Mouse (Mus musculus) heart, embryonic 12.5 days (tissue): Measurements from ENCODE around the gene Ppcdc. TPM values are rescaled to one million over a fixed set of nuclear protein-coding genes. Genes with fewer than 3 reads are reported as not detected.

Source experiments
- ATAC-seq: fragments of 200-750 bp; cut with Nextera tagmentation; 2 replicates; pipeline ENCODE4 v1.8.0; 2017; ENCODE audit warnings: moderate TSS enrichment, moderate library complexity; ENCODE audit not compliant: insufficient number of reproducible peaks, low FRiP score
- H3K27ac ChIP-seq: fragments of 300-500 bp; sonication (generic); 2 replicates; pipeline ENCODE4 v1.5.1; 2016; ENCODE audit warnings: mild to moderate bottlenecking, moderate library complexity; ENCODE audit not compliant: poor library complexity, severe bottlenecking
- H3K27me3 ChIP-seq: fragments of 300-500 bp; sonication (generic); replicated peaks from 2 replicates; pipeline ENCODE4 v1.6.1; 2016; ENCODE audit warnings: mild to moderate bottlenecking, moderate library complexity
- H3K36me3 ChIP-seq: fragments of 300-500 bp; sonication (generic); 2 replicates; pipeline ENCODE4 v1.6.1; 2016; ENCODE audit warnings: mild to moderate bottlenecking, moderate library complexity
- H3K4me1 ChIP-seq: fragments of 300-500 bp; sonication (generic); replicated peaks from 2 replicates; pipeline ENCODE4 v1.6.1; 2016; ENCODE audit warnings: mild to moderate bottlenecking
- H3K4me2 ChIP-seq: fragments of 300-500 bp; sonication (generic); 2 replicates; pipeline ENCODE4 v1.6.1; 2016; ENCODE audit warnings: mild to moderate bottlenecking, moderate library complexity
- H3K4me3 ChIP-seq: fragments of 300-500 bp; sonication (generic); 2 replicates; pipeline ENCODE4 v1.5.1; 2016; ENCODE audit warnings: mild to moderate bottlenecking
- H3K9ac ChIP-seq: fragments of 300-500 bp; sonication (generic); 2 replicates; pipeline ENCODE4 v1.6.1; 2016; ENCODE audit warnings: mild to moderate bottlenecking, moderate library complexity
- H3K9me3 ChIP-seq: fragments of 300-500 bp; sonication (generic); replicated peaks from 2 replicates; pipeline ENCODE4 v1.6.1; 2016; ENCODE audit warnings: mild to moderate bottlenecking, moderate library complexity
- WGBS: fragments of 180-500 bp; shearing (Covaris S2); methylation state at CpG from one replicate; pipeline ENCODE4 v1.1.7; 2016; 5-methylcytosine and 5-hydroxymethylcytosine counted together
- polyA plus RNA-seq: library from polyadenylated mRNA; unstranded; fragments of >200 nt; fragmentation: Nextera tagmentation; extraction: Ambion mirVana; gene quantifications from 2 replicates; pipeline ENCODE4 v1.2.1, GENCODE M21; 2016

Ppcdc gene
- polyA plus RNA-seq, 1 experiment from 2014 or later = 20.2 TPM

DNA sequence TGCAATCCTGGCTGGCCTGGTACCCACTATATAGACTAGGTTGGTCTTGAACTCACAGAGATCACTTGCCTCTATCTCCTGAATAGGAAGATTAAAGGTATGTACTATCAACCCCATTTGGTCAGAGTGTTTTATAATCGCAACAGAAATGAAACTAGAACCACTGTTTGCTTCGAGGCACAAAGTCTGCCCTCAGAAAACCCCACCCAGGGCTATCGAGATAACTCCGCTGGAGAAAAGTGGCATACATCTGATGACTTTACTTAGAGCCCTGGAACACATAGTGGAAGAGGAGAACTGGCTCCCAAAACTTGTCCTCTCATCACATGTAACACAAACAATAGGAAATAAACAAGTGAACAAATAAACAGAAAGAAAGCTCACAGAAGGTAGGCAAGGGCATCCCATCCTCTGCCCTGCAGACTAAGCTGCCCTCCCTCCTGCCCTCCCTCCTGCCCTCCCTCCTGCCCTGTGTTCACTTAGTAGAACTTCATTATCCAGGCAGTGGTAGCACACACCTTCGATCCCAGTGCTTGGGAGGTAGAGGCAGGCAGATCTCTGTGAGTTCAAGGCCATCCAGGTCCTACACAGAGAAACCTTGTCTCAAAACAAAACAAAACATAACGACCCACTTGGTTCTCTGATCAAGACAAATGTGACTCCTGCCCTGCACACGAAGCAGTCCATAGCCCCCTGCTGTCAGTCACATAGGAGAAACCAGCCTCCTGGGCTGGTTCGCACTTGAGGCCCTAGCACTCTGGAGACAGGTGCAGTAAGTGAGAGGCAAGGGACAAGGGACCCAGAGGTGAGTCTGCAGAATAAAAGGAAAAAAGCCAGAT lies 12.9 kb upstream of the Ppcdc start:
- ATAC-seq = no peak
- H3K27me3 ChIP-seq = no peaks in the 10 kb centered on the region
- 0 out of 2 replicates have a peak, but pooled peaks cover 11% of the 10 kb centered on the region for H3K36me3 ChIP-seq
- H3K4me2 ChIP-seq = no peak overlapping the region
- H3K9ac ChIP-seq = no peak overlapping the region
- no peak overlapping the region for H3K27ac ChIP-seq
- 71% methylated on average over 8 of the region's 8 CpGs for WGBS
- H3K4me3 ChIP-seq = no peak overlapping the region
- no peaks in the 10 kb centered on the region for H3K9me3 ChIP-seq
- no peaks in the 10 kb centered on the region for H3K4me1 ChIP-seq

GRCm38 (mm10) chr9:57449715-57450114 lies 9.8 kb upstream of the Ppcdc start:
- 56% methylated on average over 1 of the region's 1 CpGs for WGBS
- ATAC-seq = no peak
- H3K9ac ChIP-seq = no peak overlapping the region
- no peaks in the 10 kb centered on the region for H3K4me1 ChIP-seq
- no peaks in the 10 kb centered on the region for H3K27me3 ChIP-seq
- H3K36me3 ChIP-seq = peaks cover 22% of the 10 kb centered on the region; the same call in 1 of the 2 replicates
- H3K4me2 ChIP-seq = no peak overlapping the region
- H3K9me3 ChIP-seq = no peaks in the 10 kb centered on the region
- no peak overlapping the region for H3K27ac ChIP-seq
- no peak overlapping the region for H3K4me3 ChIP-seq

DNA sequence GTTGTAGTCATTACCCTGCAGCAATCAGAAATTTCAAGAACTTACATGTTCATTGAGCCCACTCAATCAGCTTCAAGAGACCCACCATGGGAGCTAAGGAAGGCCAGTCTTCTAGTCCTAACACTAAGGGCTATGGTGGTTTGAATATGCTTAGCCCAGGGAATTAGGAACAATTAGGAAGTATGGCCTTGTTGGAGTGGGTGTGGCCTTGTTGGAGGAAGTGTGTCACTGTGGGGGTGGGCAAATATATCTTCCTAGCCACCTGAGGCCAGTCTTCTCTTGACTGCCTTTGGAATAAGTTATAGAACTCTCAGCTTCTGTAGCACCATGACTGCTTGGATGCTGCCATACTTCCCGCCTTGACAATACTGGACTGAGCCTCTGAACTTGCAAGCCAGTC lies 696 bp upstream of the Ppcdc start:
- no peak for ATAC-seq
- Histone ChIP-seq H3K4me2 (no peak overlapping the region), H3K9ac (no peak overlapping the region), H3K27ac (no peak overlapping the region), H3K4me3 (no peak overlapping the region), H3K27me3 (no peaks in the 10 kb centered on the region), H3K4me1 (peaks cover 23% of the 10 kb centered on the region), H3K36me3 (peaks cover 13% of the 10 kb centered on the region), H3K9me3 (no peaks in the 10 kb centered on the region)
- 90% methylated on average over 1 of the region's 1 CpGs for WGBS

DNA sequence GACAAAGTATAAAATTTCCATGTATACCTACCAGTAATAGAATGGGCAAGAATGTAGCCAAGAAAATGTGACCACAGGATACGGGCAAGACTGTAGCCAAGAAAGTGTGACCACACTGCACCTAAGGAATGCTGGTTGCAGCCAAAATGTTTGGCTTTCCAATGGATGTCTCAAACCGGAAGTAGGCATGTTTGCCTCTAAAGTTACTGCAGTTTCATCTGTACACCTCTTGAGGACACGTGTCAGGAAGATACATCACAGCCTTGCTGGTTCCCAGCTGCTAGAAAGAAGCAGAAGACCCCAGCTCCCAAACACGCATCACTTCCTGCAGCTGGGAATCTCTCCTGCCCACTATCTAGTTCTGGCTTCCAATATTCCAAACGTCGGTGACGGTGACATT lies 841 bp downstream of the Ppcdc start:
- no peak for ATAC-seq
- Histone ChIP-seq H3K4me3 (peak overlapping the region; percentile 60), H3K27ac (no peak overlapping the region), H3K27me3 (no peaks in the 10 kb centered on the region), H3K9me3 (no peaks in the 10 kb centered on the region), H3K4me1 (peaks cover 24% of the 10 kb centered on the region), H3K9ac (peak overlapping the region; percentile 77; the same call in 1 of the 2 replicates), H3K4me2 (peak overlapping the region; percentile 77), H3K36me3 (peaks cover 4% of the 10 kb centered on the region; the same call in 1 of the 2 replicates)
- 40% methylated on average over 7 of the region's 7 CpGs for WGBS

DNA sequence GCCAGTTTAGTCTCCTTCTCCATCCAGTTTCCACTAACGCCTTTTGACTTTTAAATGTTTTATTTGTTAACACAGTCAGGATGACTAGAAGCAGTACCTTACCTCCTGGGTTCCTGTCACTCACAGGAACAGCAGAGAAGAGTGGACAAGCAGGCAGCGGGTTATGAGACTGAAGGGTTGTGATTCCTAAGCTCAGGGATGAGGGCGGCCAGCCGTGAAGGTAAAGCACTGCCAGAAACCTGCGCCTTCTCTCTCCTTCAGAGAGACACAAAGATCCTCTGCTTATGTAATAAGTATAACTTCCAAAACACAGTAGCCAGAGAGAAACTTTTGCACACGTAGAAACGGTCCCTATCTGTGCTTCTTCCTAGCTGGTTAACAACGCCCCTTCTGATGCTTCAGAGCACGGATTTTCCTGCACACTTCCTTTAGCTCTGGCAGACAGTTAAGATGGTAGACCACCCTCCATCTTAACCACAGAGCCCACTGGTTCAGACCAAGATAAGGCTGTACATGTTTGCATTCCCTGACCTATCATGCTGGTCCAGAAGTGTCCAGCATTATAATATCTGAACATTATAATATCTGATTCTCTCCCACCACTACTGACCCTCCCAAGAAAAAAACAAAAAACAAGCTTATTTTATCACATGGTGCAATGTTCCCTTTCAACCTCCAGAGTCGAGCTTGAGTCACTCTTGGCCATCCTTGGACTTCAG lies 1.9 kb downstream of the Ppcdc start:
- no peak overlapping the region for H3K4me3 ChIP-seq
- no peaks in the 10 kb centered on the region for H3K36me3 ChIP-seq
- H3K4me1 ChIP-seq = peaks cover 33% of the 10 kb centered on the region
- WGBS = 65% methylated on average over 10 of the region's 10 CpGs
- H3K4me2 ChIP-seq = no peak overlapping the region
- no peak for ATAC-seq
- no peaks in the 10 kb centered on the region for H3K27me3 ChIP-seq
- peak overlapping the region; percentile 19; the same call in 1 of the 2 replicates for H3K9ac ChIP-seq
- peak overlapping the region; percentile 45; the same call in 1 of the 2 replicates for H3K27ac ChIP-seq
- no peaks in the 10 kb centered on the region for H3K9me3 ChIP-seq

DNA sequence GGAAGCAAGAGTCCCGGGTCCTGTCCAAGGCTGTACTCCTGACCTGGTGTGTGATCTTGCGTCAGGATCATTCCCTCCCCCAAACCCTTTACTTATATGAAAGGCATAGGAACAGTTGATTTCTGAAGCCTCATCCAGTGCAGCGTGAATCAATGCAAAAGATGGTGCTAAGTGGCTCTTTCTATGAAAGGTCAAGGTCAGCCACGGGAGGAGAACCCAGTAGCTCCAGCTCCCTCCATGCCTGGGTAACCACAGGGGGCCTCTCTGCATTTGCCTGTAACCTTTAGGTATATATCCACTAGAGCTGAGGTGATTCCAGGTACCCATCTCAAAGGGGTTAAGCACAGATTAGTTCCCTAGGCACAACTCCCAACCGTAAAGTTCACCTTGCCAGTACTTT lies 3.8 kb downstream of the Ppcdc start:
- no peak overlapping the region for H3K4me3 ChIP-seq
- no peak overlapping the region for H3K9ac ChIP-seq
- H3K4me2 ChIP-seq = no peak overlapping the region
- no peak overlapping the region for H3K27ac ChIP-seq
- no peaks in the 10 kb centered on the region for H3K36me3 ChIP-seq
- peaks cover 42% of the 10 kb centered on the region for H3K4me1 ChIP-seq
- no peaks in the 10 kb centered on the region for H3K27me3 ChIP-seq
- ATAC-seq = no peak
- 82% methylated on average over 5 of the region's 5 CpGs for WGBS
- H3K9me3 ChIP-seq = no peaks in the 10 kb centered on the region

DNA sequence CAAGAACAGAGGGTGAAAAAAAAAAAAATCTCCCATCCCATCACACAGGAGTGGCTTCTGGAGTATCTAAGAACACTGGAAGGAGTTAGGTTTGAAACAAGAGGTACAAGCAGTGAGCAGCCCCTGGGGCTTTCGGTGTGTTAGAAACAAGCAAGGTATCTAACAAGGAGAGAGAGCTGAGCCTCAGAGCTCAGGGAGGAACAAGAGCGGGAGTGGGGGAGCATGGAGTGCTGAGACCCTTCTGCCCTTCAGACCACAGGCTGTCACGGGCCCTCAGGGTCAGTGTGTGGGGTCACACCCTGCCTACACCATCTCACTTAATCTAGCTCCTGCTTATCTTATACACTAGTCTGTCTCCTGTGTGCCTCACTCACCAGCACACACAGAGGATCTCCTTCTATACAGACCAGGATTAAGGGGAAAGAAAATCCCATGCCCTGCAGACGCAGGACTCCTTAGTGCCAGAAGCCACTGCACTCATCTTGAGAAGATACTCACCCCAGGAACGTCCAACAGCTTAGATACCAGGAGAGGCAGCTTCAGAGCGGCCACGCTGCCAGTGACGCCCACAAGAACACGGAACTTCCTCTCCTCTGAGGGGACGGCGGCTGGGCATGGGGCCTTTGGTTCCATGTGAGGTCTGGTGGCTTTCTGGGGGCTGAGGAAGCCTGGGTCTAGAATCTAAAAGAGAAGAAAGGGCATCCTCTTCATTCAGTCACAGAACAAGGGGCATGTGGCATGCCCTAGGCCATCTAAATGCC lies 5.3 kb downstream of the Ppcdc start:
- no peak overlapping the region for H3K4me3 ChIP-seq
- no peak overlapping the region for H3K9ac ChIP-seq
- H3K9me3 ChIP-seq = no peaks in the 10 kb centered on the region
- H3K27me3 ChIP-seq = no peaks in the 10 kb centered on the region
- H3K4me1 ChIP-seq = peaks cover 42% of the 10 kb centered on the region
- ATAC-seq = no peak
- H3K27ac ChIP-seq = no peak overlapping the region
- H3K36me3 ChIP-seq = no peaks in the 10 kb centered on the region
- H3K4me2 ChIP-seq = no peak overlapping the region
- WGBS = 71% methylated on average over 11 of the region's 11 CpGs

- H3K4me3 ChIP-seq = no peak overlapping the region
- H3K9me3 ChIP-seq = no peaks in the 10 kb centered on the region
- H3K36me3 ChIP-seq = no peaks in the 10 kb centered on the region
- no peaks in the 10 kb centered on the region for H3K27me3 ChIP-seq
- H3K9ac ChIP-seq = peak overlapping the region; percentile 45; the same call in 1 of the 2 replicates
- peaks cover 43% of the 10 kb centered on the region for H3K4me1 ChIP-seq
- H3K4me2 ChIP-seq = 0 out of 2 replicates have a peak overlapping the region, but pooled peaks have one; percentile 26
- peak overlapping the region; percentile 59; the same call in 1 of the 2 replicates for H3K27ac ChIP-seq
- peak; percentile 73 for ATAC-seq
- 13% methylated on average over 11 of the region's 11 CpGs for WGBS
These were observed 6.6 kb downstream of the Ppcdc start for GRCm38 (mm10) chr9:57433097-57434032.

- Histone ChIP-seq H3K4me2 (no peak overlapping the region), H3K27ac (no peak overlapping the region), H3K36me3 (no peaks in the 10 kb centered on the region), H3K4me1 (peaks cover 44% of the 10 kb centered on the region), H3K9me3 (no peaks in the 10 kb centered on the region), H3K4me3 (no peak overlapping the region), H3K27me3 (no peaks in the 10 kb centered on the region), H3K9ac (no peak overlapping the region)
- WGBS = 92% methylated on average over 3 of the region's 3 CpGs
- no peak for ATAC-seq
These were observed 7.4 kb downstream of the Ppcdc start for GRCm38 (mm10) chr9:57432480-57432879.

DNA sequence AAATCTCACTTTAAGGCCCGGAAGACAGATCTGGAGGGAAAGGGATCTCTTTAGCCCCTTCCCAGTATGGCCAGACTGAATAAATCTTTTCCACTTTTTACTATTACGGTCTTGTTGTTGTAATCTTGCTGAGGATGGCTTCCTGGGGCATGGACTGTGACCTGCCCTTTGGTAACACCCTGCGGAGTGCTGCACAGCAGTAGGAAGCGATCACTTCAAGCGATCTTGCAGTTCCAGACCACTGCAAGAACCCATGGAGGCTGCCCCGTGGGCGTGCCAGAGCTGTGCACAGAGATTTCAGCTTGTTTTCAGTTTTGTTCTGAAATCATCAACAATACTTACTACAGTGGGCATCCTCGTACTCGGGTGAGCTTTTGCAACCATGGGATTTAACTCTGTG lies 8.7 kb downstream of the Ppcdc start:
- Histone ChIP-seq H3K36me3 (no peaks in the 10 kb centered on the region; the same call in 1 of the 2 replicates), H3K27ac (no peak overlapping the region), H3K4me2 (no peak overlapping the region), H3K4me1 (peaks cover 37% of the 10 kb centered on the region), H3K4me3 (no peak overlapping the region), H3K9ac (0 out of 2 replicates have a peak overlapping the region, but pooled peaks have one; percentile 16), H3K9me3 (no peaks in the 10 kb centered on the region), H3K27me3 (no peaks in the 10 kb centered on the region)
- 55% methylated on average over 9 of the region's 9 CpGs for WGBS
- no peak for ATAC-seq
